Mouse (Mus musculus) adrenal gland, adult (tissue): ENCODE data around the gene Gcn1l1.

Source experiments
- DNase-seq, 2 experiments: peaks; one replicate each; pipeline ENCODE4 v3.0.0; 2022 to 2023; ENCODE audit warnings: low spot score in 1 of 2; ENCODE audit not compliant: inconsistent age in 2 of 2

Gene Gcn1l1

GRCm38 (mm10) chr5:115534290-115534731, 30.7 kb upstream of the Gcn1l1 start:
- peak; percentile 79 to 85 for DNase-seq

GRCm38 (mm10) chr5:115534856-115535255, 30.2 kb upstream of the Gcn1l1 start:
- DNase-seq = peak in 1 of 2 experiments; percentile 73

- DNase-seq = peak in 1 of 2 experiments; percentile 68
Observed at GRCm38 (mm10) chr5:115535635-115536034, 29.4 kb upstream of the Gcn1l1 start.

- DNase-seq = no peak
Observed at GRCm38 (mm10) chr5:115538017-115538692, 26.9 kb upstream of the Gcn1l1 start.

- DNase-seq = peak; percentile 89 to 97
Observed at GRCm38 (mm10) chr5:115538693-115539043, 26.4 kb upstream of the Gcn1l1 start.

- DNase-seq = peak in 1 of 2 experiments; percentile 56
Observed at GRCm38 (mm10) chr5:115542635-115543384, 22.2 kb upstream of the Gcn1l1 start.

GRCm38 (mm10) chr5:115543509-115544253, 21.4 kb upstream of the Gcn1l1 start:
- peak; percentile 80 to 93 for DNase-seq

- no peak for DNase-seq
Observed at GRCm38 (mm10) chr5:115544655-115545185, 20.3 kb upstream of the Gcn1l1 start.

- DNase-seq = no peak
Observed at GRCm38 (mm10) chr5:115545636-115546035, 19.4 kb upstream of the Gcn1l1 start.

- peak in 1 of 2 experiments; percentile 30 for DNase-seq
Observed at GRCm38 (mm10) chr5:115546536-115546935, 18.5 kb upstream of the Gcn1l1 start.

- DNase-seq = peak in 1 of 2 experiments; percentile 22
Observed at GRCm38 (mm10) chr5:115547014-115547413, 18.0 kb upstream of the Gcn1l1 start.

GRCm38 (mm10) chr5:115547421-115547820, 17.6 kb upstream of the Gcn1l1 start:
- peak in 1 of 2 experiments; percentile 28 for DNase-seq

- no peak for DNase-seq
Observed at GRCm38 (mm10) chr5:115548501-115549285, 16.4 kb upstream of the Gcn1l1 start.

GRCm38 (mm10) chr5:115550482-115551005, 14.5 kb upstream of the Gcn1l1 start:
- DNase-seq = peak in 1 of 2 experiments; percentile 25

GRCm38 (mm10) chr5:115551386-115551785, 13.7 kb upstream of the Gcn1l1 start:
- no peak for DNase-seq

- no peak for DNase-seq
Observed at GRCm38 (mm10) chr5:115551799-115552198, 13.3 kb upstream of the Gcn1l1 start.

- DNase-seq = no peak
Observed at GRCm38 (mm10) chr5:115553801-115554420, 11.1 kb upstream of the Gcn1l1 start.

GRCm38 (mm10) chr5:115554536-115555291, 10.3 kb upstream of the Gcn1l1 start:
- DNase-seq = no peak

GRCm38 (mm10) chr5:115556217-115556616, 8.8 kb upstream of the Gcn1l1 start:
- DNase-seq = peak; percentile 72 to 93
